Mouse (Mus musculus): ENCODE measurements around the gene Rgs14. TPM values are rescaled to one million over a fixed set of nuclear protein-coding genes. Genes with fewer than 3 reads are reported as not detected.

Gene Rgs14
- total RNA-seq, 2 experiments from 2014 or later, result 0.24 to 0.43 TPM

- DNase-seq (ENCODE audit: low spot score), result no peak
Observed at GRCm38 (mm10) chr13:55344286-55344685, 25.2 kb upstream of the Rgs14 start.

DNA sequence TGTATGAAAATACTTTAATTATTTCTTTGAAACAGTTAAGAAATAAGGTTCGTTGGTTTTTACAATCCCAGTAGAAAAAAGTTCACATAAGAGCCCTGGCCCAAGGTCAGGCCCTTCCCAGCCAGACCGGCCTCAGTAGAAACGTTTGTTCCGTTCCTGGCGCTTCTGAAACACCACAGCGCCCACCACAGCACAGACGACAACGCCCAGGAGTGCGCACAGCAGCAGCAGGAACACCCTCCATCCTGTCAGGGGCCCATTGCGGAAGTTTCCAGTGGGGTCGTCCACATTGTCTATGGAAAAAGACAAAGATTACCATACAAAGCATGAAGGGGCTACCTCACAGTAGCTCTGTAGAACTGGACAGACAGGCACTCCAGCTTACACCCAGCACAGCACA lies 22.8 kb upstream of the Rgs14 start:
- no peak for DNase-seq (ENCODE audit: low spot score)

- DNase-seq (ENCODE audit: low spot score), result no peak
Observed at GRCm38 (mm10) chr13:55361145-55361544, 8.4 kb upstream of the Rgs14 start.

DNA sequence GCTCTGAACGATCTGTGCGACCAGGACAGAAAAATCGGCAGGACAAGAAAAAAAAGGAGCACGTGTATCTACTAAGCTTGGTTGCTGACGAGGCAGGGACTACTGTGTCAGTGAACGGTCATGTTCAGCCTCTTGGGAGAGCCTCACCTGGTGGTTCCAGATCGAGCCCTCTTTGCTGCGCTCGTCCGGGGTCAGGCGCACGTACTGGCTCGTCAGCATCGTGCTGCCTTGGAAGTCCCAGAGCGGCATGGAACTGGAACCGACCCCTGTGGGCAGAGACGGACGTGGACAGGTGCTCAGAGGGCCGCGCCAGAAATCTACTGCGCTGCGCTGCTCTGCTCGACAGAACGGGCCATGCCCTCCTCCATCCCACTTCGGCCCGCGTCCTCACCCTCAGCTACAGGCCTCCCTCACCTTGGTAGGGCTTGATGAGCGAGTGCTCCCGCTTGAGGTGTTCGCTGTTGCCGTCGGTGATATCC lies 7.5 kb upstream of the Rgs14 start:
- peak; percentile 39 for DNase-seq (ENCODE audit: low spot score)

GRCm38 (mm10) chr13:55362453-55363060 lies 7.0 kb upstream of the Rgs14 start, which contains the start of gene Lman2:
Gene Lman2 (minus strand): TSS chr13:55362783.
- DNase-seq (ENCODE audit: low spot score), result peak; percentile 98

- no peak for DNase-seq (ENCODE audit: low spot score)
Observed at GRCm38 (mm10) chr13:55368401-55368800, 1.1 kb upstream of the Rgs14 start.

- no peak for DNase-seq (ENCODE audit: low spot score)
Observed at GRCm38 (mm10) chr13:55370234-55370633, 702 bp downstream of the Rgs14 start.

- DNase-seq (ENCODE audit: low spot score), result peak; percentile 39
Observed at GRCm38 (mm10) chr13:55371007-55371681, 1.6 kb downstream of the Rgs14 start.

DNA sequence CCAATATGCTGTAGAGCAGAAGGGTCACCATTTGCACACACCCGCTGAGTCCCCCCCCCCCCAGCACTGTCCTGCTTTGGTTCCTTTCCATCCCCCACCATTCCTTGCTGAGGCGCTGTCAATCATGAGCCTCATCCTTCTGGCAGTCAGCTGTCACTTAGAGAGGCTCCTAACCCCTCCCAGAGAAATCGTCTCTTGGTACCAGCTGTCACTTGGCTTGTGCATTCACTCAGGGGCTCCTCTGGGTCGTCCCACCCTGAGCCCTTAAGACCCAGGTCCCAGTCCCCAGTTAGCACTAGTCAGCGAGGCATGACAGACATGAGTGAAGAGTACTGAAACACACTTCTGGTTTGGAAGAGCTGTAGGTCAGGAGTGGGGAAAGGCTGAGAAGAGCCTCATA lies 2.2 kb downstream of the Rgs14 start:
- DNase-seq (ENCODE audit: low spot score), result no peak

- no peak for DNase-seq (ENCODE audit: low spot score)
Observed at GRCm38 (mm10) chr13:55374206-55374924, 4.8 kb downstream of the Rgs14 start.

DNA sequence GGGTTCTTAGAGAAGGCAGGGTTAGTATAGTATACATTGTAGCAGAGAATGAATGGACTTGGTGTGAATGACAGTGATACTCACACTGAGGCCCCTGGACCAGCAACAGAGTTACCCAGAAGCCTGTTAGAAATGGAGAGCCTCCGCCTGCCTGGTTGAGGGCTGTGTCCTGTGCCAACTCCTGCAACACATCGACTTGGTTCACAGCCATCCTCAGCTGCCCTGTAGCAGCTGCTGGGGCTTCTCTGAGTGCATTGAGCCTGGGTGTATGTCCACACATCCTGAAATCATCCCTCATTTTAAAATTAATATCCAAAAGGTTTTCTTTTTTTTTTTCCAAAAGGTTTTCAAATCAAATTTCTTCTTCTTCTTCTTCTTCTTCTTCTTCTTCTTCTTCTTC lies 6.3 kb downstream of the Rgs14 start:
- DNase-seq (ENCODE audit: low spot score), result no peak

DNA sequence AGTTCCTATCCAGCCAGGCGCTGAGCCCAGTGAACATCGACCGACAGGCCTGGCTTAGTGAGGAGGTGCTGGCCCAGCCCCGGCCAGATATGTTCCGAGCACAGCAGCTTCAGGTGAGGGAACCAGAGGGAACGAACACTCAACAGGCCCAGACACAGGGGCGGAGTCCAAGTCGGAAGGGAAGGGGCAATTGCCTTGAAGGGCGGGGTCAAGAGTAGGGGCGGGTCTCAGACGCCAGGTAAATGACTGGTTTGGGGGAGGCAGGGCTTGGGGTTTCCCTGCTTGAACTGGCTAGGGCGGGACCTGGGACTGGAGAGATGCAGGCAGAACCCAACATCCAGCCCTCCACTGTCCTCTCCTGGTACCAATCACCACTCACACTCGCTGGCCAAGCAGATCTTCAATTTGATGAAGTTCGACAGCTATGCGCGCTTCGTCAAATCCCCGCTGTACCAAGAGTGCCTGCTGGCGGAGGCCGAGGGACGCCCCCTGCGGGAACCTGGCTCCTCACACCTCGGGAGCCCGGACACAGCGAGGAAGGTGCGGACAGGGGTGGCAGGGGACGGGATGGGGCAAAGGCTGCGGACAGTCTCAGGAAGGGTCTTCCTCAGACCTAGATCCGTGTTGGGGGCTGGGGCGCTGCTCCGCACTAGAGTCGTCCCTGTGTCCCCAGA lies 9.5 kb downstream of the Rgs14 start:
- DNase-seq (ENCODE audit: low spot score), result no peak

- no peak for DNase-seq (ENCODE audit: low spot score)
Observed at GRCm38 (mm10) chr13:55381790-55382189, 12.3 kb downstream of the Rgs14 start.

- DNase-seq (ENCODE audit: low spot score), result no peak
Observed at GRCm38 (mm10) chr13:55390644-55391043, 21.1 kb downstream of the Rgs14 start.

DNA sequence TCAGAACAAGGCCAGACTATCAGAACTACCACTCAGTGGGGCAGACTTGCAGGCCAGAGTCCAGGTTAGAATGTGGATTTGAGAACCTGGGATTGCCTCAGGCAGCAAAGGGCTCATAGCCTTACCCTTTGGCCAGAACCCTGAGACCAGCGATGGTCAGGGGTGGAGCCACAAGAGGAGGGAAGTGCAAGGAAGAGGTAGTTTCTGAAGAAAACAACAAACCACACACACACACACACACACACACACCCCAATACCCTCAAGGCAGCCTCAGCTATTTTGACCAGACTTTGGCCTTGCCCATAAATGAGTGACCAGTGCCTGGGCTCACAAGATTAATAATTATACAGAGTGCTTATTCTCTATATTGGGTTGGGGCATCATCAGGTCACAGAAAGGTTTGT lies 22.1 kb downstream of the Rgs14 start:
- DNase-seq (ENCODE audit: low spot score), result no peak

DNA sequence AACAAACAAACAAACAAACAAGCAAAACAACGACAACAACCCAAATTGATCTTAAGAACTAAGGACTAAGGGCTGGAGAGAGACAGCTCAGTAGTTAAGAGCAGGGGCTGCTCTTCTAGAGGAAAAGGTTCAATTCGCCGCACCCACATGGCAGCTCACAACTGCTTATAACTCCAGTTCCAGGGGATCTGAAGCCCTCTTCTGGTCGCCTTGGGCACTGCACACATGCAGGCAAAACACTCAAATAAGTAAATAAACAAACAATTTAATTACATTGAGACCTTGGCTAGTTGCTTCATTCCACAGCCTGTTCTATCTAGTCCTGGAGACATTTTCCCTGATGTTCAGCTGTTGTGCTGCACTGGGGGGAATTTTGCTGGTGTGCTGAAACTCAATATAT lies 23.4 kb downstream of the Rgs14 start:
- DNase-seq (ENCODE audit: low spot score), result no peak

DNA sequence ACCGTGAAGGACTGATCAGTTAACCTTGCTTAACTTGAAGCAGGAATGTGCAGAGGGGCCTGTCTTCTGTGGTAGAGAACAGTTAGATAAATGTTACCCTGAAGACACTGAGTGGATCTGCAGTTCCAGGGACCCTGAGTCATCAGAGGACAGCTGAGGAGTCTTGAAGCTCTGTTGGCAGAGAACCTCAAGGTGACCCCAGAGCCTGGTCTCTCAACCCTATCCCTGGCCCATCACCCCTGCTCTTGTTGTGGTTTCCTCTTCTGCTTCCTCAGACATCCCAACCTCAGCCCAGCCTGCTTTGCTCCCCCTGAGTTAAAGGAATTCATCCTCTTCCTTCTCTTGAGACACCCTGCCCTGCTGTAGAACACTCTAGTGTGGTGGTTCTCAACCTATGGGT lies 28.6 kb downstream of the Rgs14 start, which contains the start of gene Slc34a1:
Slc34a1 (plus strand) TSS at position 100 of the 400 bp plus-strand sequence.
- DNase-seq (ENCODE audit: low spot score), result no peak

- DNase-seq (ENCODE audit: low spot score), result no peak
Observed at GRCm38 (mm10) chr13:55399300-55400038, 29.9 kb downstream of the Rgs14 start.

GRCm38 (mm10) chr13:55400039-55400346 lies 30.5 kb downstream of the Rgs14 start:
- no peak for DNase-seq (ENCODE audit: low spot score)

DNA sequence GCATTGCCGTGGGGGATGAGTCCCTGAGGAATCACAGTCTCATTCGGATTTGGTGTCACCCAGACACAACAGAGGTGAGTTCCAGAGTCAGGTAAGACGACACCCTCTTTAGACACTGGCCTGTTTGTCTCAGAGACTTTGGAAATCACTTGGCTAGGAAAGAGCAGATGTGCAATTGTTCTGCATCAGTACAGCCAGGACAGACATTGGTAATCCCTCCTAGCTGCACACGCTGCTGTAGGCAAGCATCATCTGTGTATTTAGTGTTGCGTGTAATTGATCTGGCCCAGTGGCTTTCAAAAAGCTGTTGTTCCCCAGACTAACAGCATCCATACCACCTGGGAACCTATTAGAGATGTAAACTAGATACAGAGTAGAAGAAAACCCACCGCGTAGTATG lies 33.7 kb downstream of the Rgs14 start:
- DNase-seq (ENCODE audit: low spot score), result no peak

Data from gastrocnemius, adult 18-20 months (tissue).